Mouse (Mus musculus): ENCODE results near the gene Zfp652.

GRCm38 (mm10) chr11:95749619-95750018 lies 37.1 kb downstream of the Zfp652 start:
- no peak for TF ChIP-seq CTCF (IDR thresholded peaks at IDR 0.05; ENCODE audit: extremely low read depth, insufficient read depth, insufficient read length, insufficient replicate concordance)
- TF ChIP-seq POLR2A (IDR thresholded peaks at IDR 0.05; ENCODE audit: low read depth, low read length): no peak
